Mouse (Mus musculus) lung, adult 2 months (tissue): ENCODE data around the gene Srpk1. TPM values are rescaled to one million over a fixed set of nuclear protein-coding genes. Genes with fewer than 3 reads are reported as not detected.
A peak's percentile ranks its signal among the peaks of the same experiment; 100 is the strongest.

Experiments used
- DNase-seq: peaks from one replicate; pipeline ENCODE4 v3.0.0; 2022
- H3K4me1 ChIP-seq: fragments of 200-500 bp; 2 replicates; pipeline ENCODE4 v1.6.1; 2011; ENCODE audit warnings: low read length; ENCODE audit not compliant: control insufficient read depth, insufficient read depth
- H3K4me3 ChIP-seq: fragments of 200-500 bp; replicated peaks from 2 replicates; pipeline ENCODE3; 2011; ENCODE audit warnings: low read depth, mild to moderate bottlenecking, control low read depth, low read length; ENCODE audit errors: extremely low read depth
- CTCF ChIP-seq: fragments of 200-500 bp; IDR thresholded peaks from 2 replicates; pipeline ENCODE4 v1.5.1; 2011; ENCODE audit warnings: mild to moderate bottlenecking, low read length, control low read depth; ENCODE audit not compliant: insufficient read depth
- POLR2A ChIP-seq: fragments of 200-500 bp; IDR thresholded peaks from 2 replicates; pipeline ENCODE4 v1.6.1; 2011; ENCODE audit warnings: low read depth, mild to moderate bottlenecking, control low read depth, low read length, borderline replicate concordance; ENCODE audit errors: extremely low read depth
- WGBS: fragments of 180-500 bp; shearing (Covaris S2); methylation state at CpG from one replicate; pipeline ENCODE4 v1.1.7; 2018; 5-methylcytosine and 5-hydroxymethylcytosine counted together
- polyA plus RNA-seq: library from polyadenylated mRNA; depleted of rRNA; stranded (reverse); fragments of >200 nt; gene quantifications from 2 replicates; pipeline ENCODE4 v1.2.3, GENCODE M21; 2012

Gene Srpk1
- polyA plus RNA-seq, 1 experiment: 24.0 TPM

GRCm38 (mm10) chr17:28635842-28636241, 13.3 kb upstream of the Srpk1 start:
- H3K4me3 ChIP-seq: no peak overlapping the region
- DNase-seq: no peak
- TF ChIP-seq POLR2A (no peak), CTCF (no peak)
- H3K4me1 ChIP-seq: no peaks in the 10 kb centered on the region
- WGBS: 78% methylated on average over 5 of the region's 5 CpGs

GRCm38 (mm10) chr17:28629125-28629524, 6.6 kb upstream of the Srpk1 start:
- no peak for DNase-seq
- WGBS: 54% methylated on average over 3 of the region's 3 CpGs
- no peaks in the 10 kb centered on the region for H3K4me1 ChIP-seq
- H3K4me3 ChIP-seq: no peak overlapping the region
- TF ChIP-seq POLR2A: no peak
- no peak for TF ChIP-seq CTCF

- 49% methylated on average over 10 of the region's 10 CpGs for WGBS
- no peak for TF ChIP-seq POLR2A
- TF ChIP-seq CTCF: no peak
These were observed 6.0 kb upstream of the Srpk1 start for GRCm38 (mm10) chr17:28628248-28629124.

GRCm38 (mm10) chr17:28626937-28627336, 4.4 kb upstream of the Srpk1 start:
- DNase-seq: no peak
- Histone ChIP-seq H3K4me3 (no peak overlapping the region), H3K4me1 (no peaks in the 10 kb centered on the region)
- TF ChIP-seq CTCF: no peak
- no peak for TF ChIP-seq POLR2A
- 79% methylated on average over 2 of the region's 2 CpGs for WGBS

More at GRCm38 (mm10) chr17:28628248-28629124, 6.0 kb upstream of the Srpk1 start:
- DNase-seq: no peak
- Histone ChIP-seq H3K4me1 (no peaks in the 10 kb centered on the region), H3K4me3 (no peak overlapping the region)

GRCm38 (mm10) chr17:28625327-28625726, 2.8 kb upstream of the Srpk1 start:
- no peak for TF ChIP-seq POLR2A
- no peak for TF ChIP-seq CTCF
- DNase-seq: no peak
- WGBS: 74% methylated on average over 15 of the region's 15 CpGs
- Histone ChIP-seq H3K4me1 (peaks cover 5% of the 10 kb centered on the region), H3K4me3 (no peak overlapping the region)

- DNase-seq: no peak
- Histone ChIP-seq H3K4me1 (peaks cover 5% of the 10 kb centered on the region), H3K4me3 (no peak overlapping the region)
- TF ChIP-seq POLR2A: no peak
- TF ChIP-seq CTCF: no peak
- 58% methylated on average over 2 of the region's 2 CpGs for WGBS
These were observed 2.3 kb upstream of the Srpk1 start for GRCm38 (mm10) chr17:28624841-28625240.

GRCm38 (mm10) chr17:28621381-28622299, 869 bp downstream of the Srpk1 start:
- TF ChIP-seq POLR2A (peak; percentile 23; the same call in 1 of the 2 replicates), CTCF (no peak)
- peak overlapping the region; percentile 95 for H3K4me3 ChIP-seq
- WGBS: under 1% methylated on average over 76 of the region's 78 CpGs
- DNase-seq: peak; percentile 61
- H3K4me1 ChIP-seq: peaks cover 5% of the 10 kb centered on the region

GRCm38 (mm10) chr17:28618775-28619174, 3.7 kb downstream of the Srpk1 start:
- no peak for DNase-seq
- TF ChIP-seq POLR2A (no peak), CTCF (no peak)
- Histone ChIP-seq H3K4me3 (no peak overlapping the region), H3K4me1 (peaks cover 11% of the 10 kb centered on the region)
- WGBS: 84% methylated on average over 1 of the region's 1 CpGs

- WGBS: 81% methylated on average over 7 of the region's 7 CpGs
- Histone ChIP-seq H3K4me3 (no peak overlapping the region), H3K4me1 (peaks cover 11% of the 10 kb centered on the region)
- TF ChIP-seq POLR2A (no peak), CTCF (no peak)
- DNase-seq: no peak
These were observed 4.4 kb downstream of the Srpk1 start for GRCm38 (mm10) chr17:28618124-28618523.
